Mouse (Mus musculus) layer of hippocampus, adult 18-20 months (tissue): ENCODE data around the gene Gm32687. TPM values are rescaled to one million over a fixed set of nuclear protein-coding genes. Genes with fewer than 3 reads are reported as not detected.
"Not testable (repeated sequence)": the region's sequence is repeated elsewhere in the genome, so short reads cannot be mapped to it uniquely, and the experiment has no call there.

Experiments used
- DNase-seq, 2 experiments: peaks; one replicate each; pipeline ENCODE4 v3.0.0; 2022; ENCODE audit warnings: low spot score in 2 of 2
- long read RNA-seq: library from polyadenylated mRNA; stranded (forward); transcript quantifications from one replicate; pipeline ENCODE4 v2.0.0, GENCODE M21; 2021
- total RNA-seq, 2 experiments: library from RNA; stranded (reverse); gene quantifications; 2 replicates each; pipeline ENCODE4 v1.2.3; 2021

The Gm32687 gene
- 1 to 10 TPM; 1.7 to 3.5 TPM for total RNA-seq
- long read RNA-seq, partial matches to known transcripts, result 0 of 1 reads
- long read RNA-seq, other reads (novel, unspliced or antisense), result 0 of 1 reads

DNA sequence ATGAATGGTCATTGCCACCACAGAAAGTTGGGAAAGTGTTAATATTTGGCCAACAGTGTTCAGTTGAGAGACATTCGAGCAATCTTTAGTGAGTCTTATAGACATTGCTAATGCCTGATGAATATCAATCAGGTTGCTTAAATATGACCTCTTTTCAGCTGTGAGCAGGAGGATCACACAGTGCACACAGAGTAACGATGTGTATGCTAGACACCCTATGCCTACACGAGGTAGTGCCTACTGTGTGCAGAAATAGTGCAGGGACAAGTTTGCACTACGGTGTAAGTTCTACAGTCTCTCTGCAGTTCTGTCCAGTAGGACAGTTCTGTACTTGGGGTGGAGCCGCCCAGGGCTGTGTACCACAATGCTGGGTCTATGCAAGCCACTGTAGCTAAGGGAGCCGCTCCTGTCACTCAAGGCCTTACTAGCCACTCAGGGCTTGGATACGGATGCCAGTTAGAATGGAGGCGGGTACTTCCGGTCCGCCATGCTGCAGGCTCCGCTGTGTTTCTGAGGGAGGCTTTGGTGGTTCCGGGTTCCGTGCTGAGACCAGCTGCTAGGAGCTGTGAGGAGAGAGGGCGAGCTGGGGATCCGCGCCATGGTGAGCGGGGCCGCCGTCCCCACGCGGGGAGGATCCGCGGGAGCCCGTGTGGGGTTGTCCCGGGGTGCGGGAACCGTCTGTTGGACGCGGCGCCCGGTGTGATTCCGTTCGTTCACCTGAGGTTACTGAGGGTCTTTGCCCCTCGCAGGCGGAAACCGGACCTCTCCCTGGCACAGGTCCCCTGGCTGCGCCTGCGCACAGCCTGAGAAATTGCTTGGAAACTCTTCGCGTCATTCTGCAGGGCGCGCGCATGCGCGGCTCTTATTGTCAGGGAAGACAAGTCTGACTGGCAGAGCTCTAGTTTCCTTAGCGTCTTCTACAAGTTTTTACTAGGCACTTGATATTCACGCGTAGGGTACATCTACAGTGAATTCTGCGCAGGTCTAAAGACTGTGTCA, at the start of gene Gm32687:
Gene Gm32687, plus strand, starts transcription at position 526 of the 999 bp plus-strand sequence.
- DNase-seq, result peak in 1 of 2 experiments; percentile 1

- DNase-seq, result not testable (repeated sequence)
Measured at GRCm38 (mm10) chr10:81846219-81846618, 17.5 kb upstream of the Gm32687 start.

DNA sequence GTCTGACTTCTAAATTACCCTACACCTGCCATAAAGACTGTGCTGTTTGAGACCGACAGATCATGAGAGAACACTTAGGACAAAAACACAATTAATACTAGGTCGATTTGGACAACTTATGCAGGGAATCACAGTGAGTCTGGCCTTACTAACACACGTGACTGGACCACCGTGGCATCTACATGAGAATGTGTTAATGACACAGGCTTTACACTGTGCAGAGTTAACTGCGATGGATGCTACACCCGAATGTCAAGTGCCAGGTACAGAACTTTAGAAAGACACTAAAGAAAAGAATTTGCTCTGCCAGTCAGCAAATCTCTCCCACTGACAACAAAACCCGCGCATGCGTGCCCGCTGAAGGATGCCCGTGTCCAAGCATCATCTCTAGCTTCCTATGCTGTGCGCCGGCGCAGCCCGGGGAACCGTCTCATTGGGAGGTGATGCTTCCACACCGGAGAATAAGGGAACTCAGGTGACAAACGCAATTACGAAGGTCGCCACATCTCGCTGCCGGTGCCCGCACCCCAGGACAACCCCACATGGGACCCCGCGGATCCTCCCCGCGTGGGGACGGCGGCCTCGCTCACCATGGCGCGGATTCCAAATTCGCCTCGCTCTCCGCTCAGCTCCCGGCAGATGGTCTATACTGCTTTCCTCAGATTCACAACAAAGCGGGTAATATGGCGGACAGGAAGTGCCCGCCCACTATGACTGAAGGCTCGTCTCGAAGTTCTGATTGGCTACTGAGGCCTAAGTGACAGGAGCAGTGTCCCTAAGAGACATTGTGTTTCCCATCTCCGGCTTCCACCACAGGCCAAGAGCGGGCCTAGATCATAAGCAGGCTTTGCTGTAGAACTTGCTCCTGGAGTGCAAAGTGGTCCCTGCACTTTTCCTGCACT, 66.4 kb downstream of the Gm32687 start, which contains the start of gene Zfp781:
Gene Zfp781, minus strand, starts transcription at position 639 of the 902 bp plus-strand sequence.
- not testable (repeated sequence) for DNase-seq

Other genes starting within 250 kb of the Gm32687 start
- 10 to 100 TPM; 24.8 to 26.7 TPM for gene Sirt6, start 236.1 kb upstream of the Gm32687 start, total RNA-seq
- 10 to 100 TPM; 36.9 to 37.8 TPM for gene Ankrd24, start 235.4 kb upstream of the Gm32687 start, total RNA-seq
- 1 to 10 TPM; 3.5 to 3.8 TPM for gene Gm10778, start 214.9 kb upstream of the Gm32687 start, total RNA-seq
- 10 to 100 TPM in 1 of 2 experiments, 1 to 10 TPM in 1; 8.9 to 10.9 TPM for gene Zfp433, start 159.1 kb upstream of the Gm32687 start, total RNA-seq
- 10 to 100 TPM in 1 of 2 experiments, 1 to 10 TPM in 1; 9.2 to 10.1 TPM for gene Gm3055, start 92.8 kb upstream of the Gm32687 start, total RNA-seq
- gene Gm4767, start 51.7 kb upstream of the Gm32687 start, total RNA-seq, result 1 to 10 TPM; 3.0 to 3.5 TPM
- 1 to 10 TPM; 4.6 to 5.1 TPM for gene Zfp781, start 66.5 kb downstream of the Gm32687 start, total RNA-seq
- 10 to 100 TPM; 11.4 to 13.8 TPM for gene Zfp873, start 184.2 kb downstream of the Gm32687 start, total RNA-seq
- 1 to 10 TPM; 6.8 to 8.8 TPM for gene BC024063, start 219.4 kb downstream of the Gm32687 start, total RNA-seq